Mouse (Mus musculus): ENCODE results near the gene Trpc1.

Trpc1 gene

GRCm38 (mm10) chr9:95750037-95750511, at the start of gene Trpc1:
Gene Trpc1, minus strand, starts transcription at chr9:95750375.
- DNase-seq (ENCODE audit: low spot score), result peak; percentile 56

- no peak for DNase-seq (ENCODE audit: low spot score)
Measured at GRCm38 (mm10) chr9:95796323-95796722, 46.1 kb upstream of the Trpc1 start.

GRCm38 (mm10) chr9:95795844-95796243, 45.7 kb upstream of the Trpc1 start:
- DNase-seq (ENCODE audit: low spot score), result no peak

DNA sequence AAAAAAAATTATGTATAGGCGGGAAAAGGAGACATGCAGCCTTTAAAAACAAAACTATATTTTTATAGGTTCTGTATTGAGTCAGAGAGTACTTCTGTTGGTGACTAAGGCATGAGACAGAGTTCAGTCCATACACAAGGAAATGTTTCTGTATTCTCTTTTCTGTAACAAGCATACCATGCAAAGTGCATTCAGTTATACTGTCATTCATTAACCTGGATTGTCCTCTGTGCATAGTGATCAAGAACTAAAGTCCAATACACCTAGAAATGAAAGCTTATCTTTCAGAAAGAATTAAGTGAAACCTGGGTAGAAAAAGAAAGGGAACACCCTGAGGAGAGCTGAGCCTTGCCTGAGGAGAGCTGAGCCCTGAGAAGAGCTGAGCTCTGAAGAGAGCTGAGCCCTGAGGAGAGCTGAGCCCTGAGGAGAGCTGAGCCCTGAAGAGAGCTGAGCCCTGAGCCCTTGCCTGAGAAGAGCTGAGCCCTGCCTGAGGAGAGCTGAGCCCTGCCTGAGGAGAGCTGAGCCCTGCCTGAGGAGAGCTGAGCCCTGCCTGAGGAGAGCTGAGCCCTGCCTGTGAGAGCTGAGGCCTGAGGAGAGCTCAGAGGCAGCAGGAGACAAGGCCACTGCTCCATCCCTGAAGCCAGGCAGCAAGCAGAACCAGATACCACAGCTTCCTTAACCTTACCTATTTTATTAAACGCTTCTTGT, 45.1 kb upstream of the Trpc1 start:
- DNase-seq (ENCODE audit: low spot score), result no peak

GRCm38 (mm10) chr9:95793986-95794744, 44.0 kb upstream of the Trpc1 start:
- DNase-seq (ENCODE audit: low spot score), result no peak

DNA sequence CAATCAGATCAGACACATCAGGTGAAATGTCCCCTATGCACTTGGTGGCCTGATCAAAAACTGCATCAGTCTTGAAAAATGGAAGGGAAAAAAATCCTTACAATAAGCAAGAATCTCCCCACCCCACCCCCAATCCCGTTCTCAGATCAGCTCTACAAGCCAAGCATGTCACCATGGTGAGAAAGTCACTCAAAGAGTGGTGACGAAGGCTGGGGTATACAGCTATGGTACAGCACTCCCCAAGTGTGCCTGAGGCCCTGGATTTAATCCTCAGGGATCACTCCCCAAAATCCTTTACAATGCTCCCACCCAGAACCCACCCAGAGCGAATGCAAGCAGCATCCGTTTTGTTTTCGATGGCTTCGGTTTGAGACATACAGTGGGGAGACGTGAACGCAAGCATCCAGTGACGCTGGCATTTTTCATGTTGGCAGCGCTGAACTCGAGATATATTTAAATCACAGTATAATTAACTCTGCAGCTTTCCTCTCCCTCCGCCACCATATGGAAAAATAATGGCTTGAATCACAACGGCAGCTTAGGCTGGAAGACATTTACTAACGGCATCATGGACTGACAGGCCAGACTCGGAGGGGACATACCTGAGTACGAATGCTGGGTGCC, 34.8 kb upstream of the Trpc1 start:
- DNase-seq (ENCODE audit: low spot score), result no peak

DNA sequence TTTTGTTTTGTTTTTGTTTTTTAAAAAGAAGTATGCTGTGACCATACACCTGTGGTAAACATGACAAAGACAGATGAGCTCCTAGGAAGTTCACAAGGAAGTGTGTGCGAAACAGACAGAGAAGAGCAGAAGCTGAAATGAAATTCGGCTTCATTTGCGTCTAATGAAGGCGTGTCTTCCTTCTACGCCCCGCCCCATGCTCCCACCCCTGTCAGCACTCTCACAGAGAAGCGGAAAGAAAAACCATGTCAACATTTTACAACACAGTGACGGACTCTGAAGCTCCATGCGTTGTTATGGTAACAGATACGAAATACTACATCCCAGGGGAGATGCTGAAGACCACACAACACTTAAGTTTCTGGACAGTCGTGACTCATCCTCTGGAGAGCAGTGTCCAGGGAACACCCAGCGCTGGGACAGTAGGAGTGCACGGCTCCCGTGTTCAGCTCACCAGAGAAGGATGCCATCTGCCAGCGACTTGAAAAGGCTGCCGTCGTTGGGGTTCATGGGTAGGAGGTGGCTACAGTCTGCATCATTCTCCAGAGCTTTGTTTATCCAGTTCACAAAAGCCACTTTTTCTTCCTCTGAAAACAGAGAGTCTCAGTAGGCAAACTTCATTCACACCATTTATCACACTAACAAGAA, 33.6 kb upstream of the Trpc1 start:
- DNase-seq (ENCODE audit: low spot score), result no peak

DNA sequence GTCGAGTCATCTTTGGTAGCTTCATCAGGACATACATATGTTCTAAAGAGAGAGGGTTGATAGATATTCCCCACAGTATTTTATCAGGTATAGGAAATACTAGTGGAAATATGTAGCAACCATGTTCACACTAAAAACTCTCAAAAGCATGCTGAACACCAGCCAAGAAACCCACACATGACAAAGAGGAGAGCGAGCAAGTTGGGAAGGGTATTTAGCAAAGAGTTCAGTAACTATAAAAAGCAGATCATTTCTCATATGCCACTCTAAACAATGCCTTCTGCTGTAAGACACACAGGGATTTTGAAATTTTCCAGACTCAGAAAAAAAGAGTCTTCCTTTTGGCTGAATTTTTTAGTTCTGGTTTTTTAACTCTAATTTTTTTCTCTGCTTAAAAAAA, 21.5 kb upstream of the Trpc1 start:
- no peak for DNase-seq (ENCODE audit: low spot score)

- no peak for DNase-seq (ENCODE audit: low spot score)
Measured at GRCm38 (mm10) chr9:95763218-95763617, 13.0 kb upstream of the Trpc1 start.

DNA sequence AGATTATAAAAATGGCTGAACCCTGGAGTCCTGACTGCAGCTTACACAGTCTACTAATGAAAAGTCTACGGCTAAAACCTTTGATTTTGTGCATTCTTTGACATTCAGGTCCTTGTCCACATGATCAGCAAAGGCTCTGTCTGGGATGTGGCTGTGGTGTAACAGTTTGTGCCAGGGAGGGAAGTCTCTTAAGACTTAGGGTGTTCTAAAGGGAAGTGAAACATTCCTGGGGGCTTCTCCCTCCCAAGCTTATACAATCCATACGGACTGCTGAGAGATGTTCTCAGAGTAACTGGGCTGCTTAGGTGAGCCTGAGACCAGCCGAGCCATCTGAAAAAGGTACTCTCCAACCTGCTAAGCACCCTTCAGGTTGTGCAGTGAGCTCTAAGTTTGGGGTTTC, 12.1 kb upstream of the Trpc1 start:
- no peak for DNase-seq (ENCODE audit: low spot score)

DNA sequence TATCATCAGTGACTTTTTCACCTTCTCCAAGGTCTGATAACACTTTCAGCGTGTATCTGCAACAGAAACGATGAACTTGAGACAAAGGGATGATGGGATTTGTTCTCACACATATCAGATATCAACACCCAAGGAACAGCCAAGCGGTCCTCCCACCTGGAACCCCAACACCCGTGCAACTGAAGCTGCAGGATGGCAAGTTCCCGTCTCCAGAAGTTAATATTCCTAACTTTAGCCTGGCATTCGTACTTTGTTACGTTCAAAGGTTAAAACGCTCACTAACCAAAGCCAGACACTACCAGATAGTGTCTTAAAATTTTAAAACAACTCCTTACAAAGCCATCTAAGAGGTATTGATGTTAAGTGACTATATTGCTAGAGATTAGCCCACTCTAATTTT, 11.2 kb upstream of the Trpc1 start:
- no peak for DNase-seq (ENCODE audit: low spot score)

- DNase-seq (ENCODE audit: low spot score), result no peak
Measured at GRCm38 (mm10) chr9:95750746-95751145, 571 bp upstream of the Trpc1 start.

DNA sequence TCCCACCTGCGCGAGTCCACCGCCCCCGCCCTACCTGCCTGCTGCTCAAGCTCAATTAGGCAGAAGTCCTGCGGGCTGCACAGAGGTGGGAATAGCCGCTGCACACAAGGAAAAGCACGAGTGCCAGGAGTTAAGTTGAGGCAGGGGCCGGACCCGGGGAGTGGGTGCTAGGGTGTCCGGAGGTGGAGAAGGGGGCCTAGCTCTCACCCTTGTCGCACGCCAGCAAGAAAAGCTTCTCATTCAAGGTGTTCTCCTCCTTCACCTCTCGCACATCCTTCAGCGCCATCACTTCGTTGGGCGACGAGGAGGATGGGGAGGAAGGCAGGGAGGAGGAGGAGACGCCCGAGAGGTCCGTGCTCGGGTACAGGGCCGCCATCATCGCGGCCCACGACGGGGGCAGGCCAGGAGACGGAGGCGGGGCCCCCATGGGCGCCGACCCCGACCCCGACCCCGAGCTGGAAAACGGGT, 680 bp downstream of the Trpc1 start:
- DNase-seq (ENCODE audit: low spot score), result no peak

- no peak for DNase-seq (ENCODE audit: low spot score)
Measured at GRCm38 (mm10) chr9:95747298-95747697, 2.9 kb downstream of the Trpc1 start.

DNA sequence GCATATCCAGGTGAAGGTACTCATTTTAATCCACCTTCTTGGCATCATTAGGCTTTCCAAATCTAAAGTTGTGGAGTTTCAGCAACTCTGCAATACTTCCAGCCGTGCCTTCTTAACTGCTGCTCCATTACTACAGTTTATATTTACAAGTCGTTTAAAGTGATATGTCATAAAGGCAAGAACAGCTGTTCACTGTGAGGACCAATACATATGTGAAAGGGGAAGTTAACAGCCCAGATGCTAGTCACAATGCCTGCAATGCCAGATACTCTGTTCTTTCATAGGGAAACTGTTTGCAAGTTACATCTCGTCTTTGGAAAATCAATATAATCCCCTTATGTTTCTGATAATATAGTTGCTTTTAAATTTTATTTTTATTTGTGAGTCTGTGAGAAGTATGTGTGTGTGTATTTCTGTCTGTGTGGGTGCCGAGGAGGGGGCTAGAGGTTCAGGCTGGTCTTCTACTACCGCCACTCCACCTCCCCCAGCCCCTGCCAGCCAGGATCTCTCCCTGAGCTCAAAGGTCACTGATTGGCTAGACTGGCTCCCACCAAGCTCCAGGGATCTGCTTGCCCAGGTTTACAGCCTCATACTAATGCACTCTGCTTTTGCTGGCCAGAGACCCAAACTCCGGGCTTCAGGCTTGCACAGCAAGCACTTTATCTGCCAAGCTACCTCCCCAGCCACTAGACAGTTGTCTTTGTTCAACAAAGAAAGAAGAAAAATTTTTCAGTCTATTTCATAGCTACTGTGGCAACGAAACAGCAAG, 5.1 kb downstream of the Trpc1 start:
- no peak for DNase-seq (ENCODE audit: low spot score)

DNA sequence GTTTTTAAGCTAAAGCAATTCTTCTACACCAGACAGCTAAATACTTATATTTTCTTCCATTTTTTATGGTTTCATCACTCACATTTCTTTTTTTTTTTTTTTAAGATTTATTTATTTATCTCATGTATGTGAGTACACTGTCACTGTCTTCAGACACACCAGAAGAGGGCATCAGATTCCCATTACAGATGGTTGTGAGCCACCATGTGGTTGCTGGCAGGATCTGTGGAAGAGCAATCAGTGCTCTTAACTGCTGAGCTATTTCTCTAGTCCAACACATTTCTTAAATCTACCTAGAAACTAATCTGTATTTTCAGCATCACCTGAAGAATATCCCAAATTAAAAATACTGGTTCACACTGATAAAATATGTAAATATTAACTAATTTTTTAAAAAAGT, 13.9 kb downstream of the Trpc1 start:
- no peak for DNase-seq (ENCODE audit: low spot score)

GRCm38 (mm10) chr9:95712574-95712973, 37.6 kb downstream of the Trpc1 start:
- DNase-seq (ENCODE audit: low spot score), result no peak

DNA sequence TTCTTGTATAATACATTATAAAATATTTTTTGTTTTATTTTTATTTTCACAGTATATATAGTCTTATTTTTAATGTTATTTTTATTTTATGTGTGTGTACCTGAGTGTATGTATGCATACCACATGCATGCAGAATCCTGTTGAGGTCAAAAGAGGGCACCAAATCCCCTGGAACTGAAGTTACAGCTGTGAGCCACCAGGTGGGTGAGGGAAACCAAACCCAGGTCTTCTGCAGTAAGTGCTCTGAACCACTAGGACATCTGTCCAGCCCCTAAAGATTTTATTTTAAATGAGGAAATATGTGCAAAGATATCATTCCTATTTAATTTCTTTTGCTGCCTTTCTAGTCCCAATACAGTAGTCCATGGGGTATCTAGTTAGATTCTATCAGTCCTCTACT, 41.2 kb downstream of the Trpc1 start:
- no peak for DNase-seq (ENCODE audit: low spot score)

- no peak for DNase-seq (ENCODE audit: low spot score)
Measured at GRCm38 (mm10) chr9:95705371-95705770, 44.8 kb downstream of the Trpc1 start.

DNA sequence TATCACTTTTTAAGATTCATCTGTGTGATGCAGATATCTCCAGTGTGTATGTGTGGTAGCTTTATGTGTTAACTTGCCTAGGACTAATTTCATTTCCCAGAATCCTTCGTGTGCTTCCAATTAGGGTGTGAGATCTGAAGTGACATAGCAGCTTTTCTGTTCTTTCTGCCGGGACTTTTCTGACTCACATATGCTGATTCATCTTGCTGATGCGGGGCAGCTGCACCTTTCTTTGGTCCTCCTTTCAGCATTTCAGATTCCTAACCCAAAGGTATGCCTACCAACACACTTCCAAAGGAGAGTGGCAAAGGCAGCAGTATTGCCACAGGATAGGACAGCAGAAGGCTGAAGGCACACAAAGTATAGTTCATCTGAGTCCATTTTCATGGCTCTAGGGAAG, 46.1 kb downstream of the Trpc1 start:
- no peak for DNase-seq (ENCODE audit: low spot score)

- no peak for DNase-seq (ENCODE audit: low spot score)
Measured at GRCm38 (mm10) chr9:95699273-95699672, 50.9 kb downstream of the Trpc1 start.

GRCm38 (mm10) chr9:95697808-95698207, 52.4 kb downstream of the Trpc1 start:
- DNase-seq (ENCODE audit: low spot score), result no peak
